Mouse (Mus musculus) CH12F3 (cell line): Measurements from ENCODE around the gene Runx1.

Experiments used
- in situ Hi-C: fragments of 300-500 bp; cut with MboI; formaldehyde crosslinking; loops from 2 replicates; pipeline ENCODE4 v1.14.3; 2020; ENCODE audit warnings: low sequenced_read_pairs

The Runx1 gene

DNA sequence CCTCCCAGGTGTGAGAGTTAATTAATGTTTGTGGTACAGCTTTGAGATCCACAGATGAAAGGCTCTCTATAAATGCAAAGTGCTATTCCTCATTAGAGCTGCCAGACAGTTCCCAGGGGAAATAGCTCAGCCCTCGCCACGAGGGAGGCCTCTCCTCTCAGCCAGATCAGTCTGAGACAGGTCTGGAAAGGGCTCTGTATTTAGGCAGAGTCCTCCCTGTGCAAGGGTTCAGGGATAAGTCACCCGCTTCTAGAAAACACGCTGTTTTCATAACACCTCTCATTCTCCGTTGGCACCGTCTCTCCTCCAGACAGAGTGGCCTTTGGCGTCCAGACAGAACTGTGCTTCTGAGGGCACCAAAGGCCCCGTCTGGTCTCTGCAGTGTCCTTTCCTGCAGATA lies 204.1 kb downstream of the Runx1 start:
- in situ Hi-C loops: no loop called here

- in situ Hi-C loops: no loop called here
Observed at GRCm38 (mm10) chr16:92620841-92621518, 205.0 kb downstream of the Runx1 start.

- in situ Hi-C loops: no loop called here
Observed at GRCm38 (mm10) chr16:92616839-92617238, 209.1 kb downstream of the Runx1 start.

DNA sequence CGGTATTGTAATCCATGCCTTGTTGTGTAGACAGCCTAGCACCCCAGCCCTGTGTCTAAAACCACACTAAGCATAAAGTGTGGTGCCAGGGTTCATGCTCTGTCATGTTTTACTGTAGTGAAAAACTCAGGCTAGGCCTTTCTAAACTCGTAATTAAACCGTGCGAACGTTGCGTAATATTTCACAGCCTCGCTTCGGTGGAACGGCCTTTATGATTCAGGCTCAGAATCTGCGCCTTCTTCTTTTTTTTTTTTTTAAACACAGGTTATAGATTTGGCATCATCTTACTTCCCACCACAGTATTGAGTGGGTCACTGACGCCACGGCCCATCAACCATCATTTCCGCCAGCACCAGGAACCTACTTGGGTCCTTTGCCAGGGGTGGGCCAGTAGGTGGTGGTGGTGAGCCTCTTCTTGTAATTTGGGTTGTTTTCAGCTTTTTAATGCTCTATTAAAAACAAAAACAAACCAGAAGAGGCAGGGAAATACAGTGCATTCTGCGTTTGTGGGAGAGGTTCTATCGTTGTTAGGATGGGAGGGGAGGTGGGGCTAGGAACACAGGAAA lies 210.6 kb downstream of the Runx1 start:
- in situ Hi-C loops: no loop called here

DNA sequence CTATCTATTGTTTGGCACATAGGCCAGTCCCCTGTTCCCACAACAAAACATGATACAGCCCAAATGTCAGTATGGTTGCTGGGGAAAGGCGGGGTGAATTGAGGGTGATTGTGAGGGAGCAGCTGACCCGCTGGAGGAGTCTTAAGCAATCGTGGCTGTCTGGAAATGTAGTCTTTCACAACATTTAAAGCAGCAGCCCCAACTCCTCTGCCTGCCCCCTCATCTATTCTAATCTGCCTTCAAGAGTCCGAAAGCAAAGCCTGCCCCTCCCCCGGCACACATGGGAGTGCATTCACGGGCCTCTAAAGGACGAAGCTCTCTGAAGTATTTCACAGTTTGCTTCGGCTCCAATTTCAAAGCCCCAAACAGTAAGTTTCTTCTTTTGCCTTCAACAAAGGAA lies 213.4 kb downstream of the Runx1 start:
- in situ Hi-C loops: no loop called here

DNA sequence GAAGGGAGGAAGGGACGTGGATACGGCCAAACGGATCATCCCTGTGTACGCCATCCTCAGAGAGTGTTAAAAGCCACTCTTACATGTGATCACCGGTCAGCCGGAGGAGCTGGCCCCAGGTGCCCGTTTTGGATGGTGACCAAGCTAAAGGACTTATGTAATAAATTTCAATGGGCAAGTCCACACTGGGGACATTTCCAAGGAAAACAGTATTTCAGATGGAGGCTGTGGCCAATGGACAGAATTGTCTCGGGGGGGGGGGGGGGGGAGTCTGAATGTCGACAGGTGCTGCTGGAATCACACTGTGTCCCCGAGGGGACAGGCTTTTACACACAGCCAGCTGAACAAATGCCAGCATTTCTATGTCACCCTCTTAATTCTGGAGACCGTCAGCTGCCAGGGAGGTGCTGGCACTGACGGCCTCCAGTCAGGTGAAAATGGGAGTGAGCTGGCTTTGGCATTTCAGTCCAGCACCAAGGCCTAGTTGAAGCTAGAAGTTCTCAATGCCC lies 214.3 kb downstream of the Runx1 start:
- in situ Hi-C loops: no loop called here

DNA sequence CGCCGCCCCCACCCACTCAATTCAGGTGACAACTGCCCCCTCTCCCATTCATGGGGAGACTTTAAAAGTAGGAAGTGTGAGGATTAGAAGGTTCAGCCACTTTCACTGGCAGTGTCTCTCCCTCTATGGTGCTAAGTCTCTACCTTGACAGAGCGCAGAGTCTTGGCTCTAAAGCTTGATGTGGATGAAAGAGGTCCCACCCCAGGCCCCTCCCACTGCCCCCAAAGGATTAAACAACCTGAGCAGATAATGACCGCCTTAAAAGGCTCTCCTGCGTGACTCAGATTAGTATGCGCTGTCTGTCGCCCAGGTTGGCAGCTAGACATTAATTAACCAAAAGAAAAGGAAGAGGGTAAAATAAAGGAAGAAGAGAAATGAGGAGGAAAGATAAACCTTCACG lies 215.5 kb downstream of the Runx1 start:
- in situ Hi-C loops: no loop called here

GRCm38 (mm10) chr16:92609717-92610077 lies 216.3 kb downstream of the Runx1 start:
- in situ Hi-C loops: no loop called here

DNA sequence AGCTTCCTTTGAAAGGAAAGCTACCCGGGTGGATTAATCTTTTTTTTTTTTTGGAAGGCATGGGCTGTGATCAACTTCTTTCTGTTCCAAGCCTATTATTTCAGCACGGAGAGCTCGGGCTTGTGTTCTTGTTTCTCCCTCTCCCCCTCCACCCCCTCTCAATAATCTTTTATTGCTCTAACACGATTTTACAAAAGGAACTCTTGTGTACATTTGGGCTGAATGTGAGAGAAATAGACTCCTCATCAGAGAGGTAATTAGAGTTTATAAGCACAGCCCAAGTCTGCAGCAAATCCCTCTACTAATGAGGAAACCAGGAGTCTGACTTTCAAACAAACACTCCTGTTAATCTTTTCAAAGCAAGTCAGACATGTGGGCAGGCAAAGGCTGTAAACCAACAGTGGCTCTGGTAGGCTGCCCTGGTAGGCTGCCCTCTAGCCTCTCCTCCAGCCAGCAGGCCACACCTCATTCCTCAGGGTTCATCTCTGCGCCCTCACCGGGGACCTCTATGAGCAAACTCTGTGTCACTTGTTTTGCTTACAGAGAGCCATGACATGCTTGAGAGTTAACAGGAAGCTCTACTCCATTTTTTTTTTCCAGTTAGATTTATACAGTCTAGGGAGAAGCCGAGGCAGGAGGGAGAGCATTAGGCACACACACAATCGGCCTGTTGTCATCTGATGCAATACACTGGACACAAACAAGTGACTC lies 216.8 kb downstream of the Runx1 start:
- in situ Hi-C loops: no loop called here

GRCm38 (mm10) chr16:92608180-92608960 lies 217.6 kb downstream of the Runx1 start:
- in situ Hi-C loops: no loop called here

GRCm38 (mm10) chr16:92606491-92606965 lies 219.4 kb downstream of the Runx1 start:
- in situ Hi-C loops: no loop called here

- in situ Hi-C loops: no loop called here
Observed at GRCm38 (mm10) chr16:92605606-92606490, 220.1 kb downstream of the Runx1 start.

DNA sequence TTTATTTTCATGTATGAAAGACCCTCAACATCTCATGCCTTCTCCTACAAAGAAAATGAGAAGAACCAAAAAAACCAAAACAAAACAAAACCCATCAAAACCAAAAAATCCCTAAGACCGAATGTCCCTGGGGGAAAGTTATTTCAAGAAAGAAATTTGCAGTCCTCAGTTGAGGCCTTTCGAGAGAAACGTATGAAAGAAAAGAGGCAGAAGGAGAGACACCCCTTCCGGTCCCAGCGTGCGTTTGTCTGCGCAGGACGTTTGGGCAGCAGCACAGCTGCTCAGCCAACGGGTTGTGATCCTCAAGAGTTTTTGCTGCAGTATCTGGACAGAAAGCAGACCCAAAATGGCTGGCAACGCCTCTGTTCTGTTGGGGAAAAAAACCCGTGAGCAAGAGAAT lies 223.4 kb downstream of the Runx1 start:
- in situ Hi-C loops: no loop called here

- in situ Hi-C loops: no loop called here
Observed at GRCm38 (mm10) chr16:92601270-92601826, 224.6 kb downstream of the Runx1 start.

- in situ Hi-C loops: no loop called here
Observed at GRCm38 (mm10) chr16:92599451-92599850, 226.5 kb downstream of the Runx1 start.

DNA sequence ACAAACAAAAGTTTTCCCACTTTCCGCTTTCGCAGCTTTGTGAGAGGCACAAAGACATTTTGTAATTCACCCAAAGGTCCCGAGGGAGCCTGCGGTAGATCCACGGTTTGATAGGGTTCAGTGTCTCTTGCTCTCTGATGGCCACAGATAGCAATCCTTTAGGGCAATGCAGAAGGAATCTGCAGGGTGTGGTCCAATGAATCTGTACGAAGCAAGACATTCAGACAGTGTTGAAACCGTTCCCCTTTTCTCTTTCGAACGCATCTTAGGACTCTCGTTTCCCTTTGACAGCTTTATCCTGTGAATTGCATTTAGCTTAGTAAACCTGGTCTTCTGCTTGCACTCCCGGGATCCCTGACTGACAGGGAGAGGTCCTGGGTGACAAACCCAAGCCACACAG lies 228.3 kb downstream of the Runx1 start:
- in situ Hi-C loops: no loop called here

- in situ Hi-C loops: no loop called here
Observed at GRCm38 (mm10) chr16:92592207-92592606, 233.7 kb downstream of the Runx1 start.

- in situ Hi-C loops: no loop called here
Observed at GRCm38 (mm10) chr16:92591783-92592182, 234.2 kb downstream of the Runx1 start.

DNA sequence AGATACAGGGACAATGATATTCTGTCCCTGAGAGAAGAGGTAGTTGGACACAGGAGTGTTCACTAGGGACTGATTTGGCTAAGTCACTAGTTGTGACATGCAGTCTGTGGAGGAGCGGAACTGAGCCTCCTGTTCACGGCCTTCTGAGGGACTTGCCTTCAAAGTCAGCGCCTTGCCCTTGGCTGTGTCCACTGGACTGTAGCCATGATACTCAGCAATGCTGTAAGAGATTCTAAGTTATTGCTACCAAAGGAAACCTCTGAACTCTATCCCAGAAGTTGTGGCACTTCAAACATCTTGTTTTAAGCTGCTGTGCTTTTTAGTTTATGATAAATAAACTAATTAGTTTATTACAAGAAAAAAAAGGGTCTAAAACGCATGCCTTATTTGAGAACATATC lies 238.1 kb downstream of the Runx1 start:
- in situ Hi-C loops: no loop called here

GRCm38 (mm10) chr16:92581767-92582166 lies 244.2 kb downstream of the Runx1 start:
- in situ Hi-C loops: no loop called here
